Mouse (Mus musculus) regulatory T cell (primary cell): ENCODE measurements around the gene Slc35c2.

Source experiments
- in situ Hi-C: fragments of 300-600 bp; cut with MboI, MseI; formaldehyde crosslinking; loops from one replicate; pipeline ENCODE4 v1.15.1; 2025; ENCODE audit warnings: high pct_unique_total_duplicates

Gene Slc35c2

DNA sequence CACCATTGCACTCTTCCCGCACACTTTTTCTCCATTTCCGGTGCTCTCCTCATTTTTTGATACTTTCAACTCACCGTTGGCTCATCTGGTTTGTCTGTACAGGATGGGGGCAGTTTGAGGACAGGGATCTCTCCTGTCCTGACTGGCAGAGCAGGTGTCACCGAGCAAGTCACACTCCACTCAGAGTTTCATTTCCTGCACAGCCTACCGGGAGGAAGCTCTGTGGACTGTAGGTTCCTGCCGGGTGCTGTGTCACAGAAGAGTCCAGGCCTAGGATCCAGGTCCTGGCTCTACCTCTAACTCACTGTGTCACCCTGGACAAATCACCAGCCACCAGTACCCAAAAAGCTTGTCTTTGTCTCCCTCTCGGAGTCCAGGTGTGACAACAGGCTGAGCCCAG is 45.9 kb downstream of the Slc35c2 start:
- in situ Hi-C loops = no loop called here

DNA sequence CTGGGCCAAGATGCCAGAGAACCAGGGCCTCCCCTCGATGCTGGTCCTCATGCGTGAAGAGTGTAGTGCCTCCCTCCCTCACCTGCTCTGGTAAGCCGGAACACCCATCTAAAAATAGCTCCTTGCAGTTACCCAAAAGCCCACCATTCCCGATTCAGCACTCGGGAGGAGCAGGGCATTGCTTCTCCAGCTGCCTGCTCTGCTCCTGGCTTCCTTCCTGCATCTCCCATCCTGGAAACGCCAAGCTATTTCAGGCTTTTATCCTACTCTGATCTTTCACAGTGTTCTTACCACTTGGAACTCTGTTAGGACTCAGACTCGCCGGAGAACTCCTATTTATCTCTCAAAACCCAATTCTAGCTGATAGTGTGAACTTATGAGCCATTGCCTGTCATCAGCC is 47.3 kb downstream of the Slc35c2 start:
- in situ Hi-C loops = no loop called here

DNA sequence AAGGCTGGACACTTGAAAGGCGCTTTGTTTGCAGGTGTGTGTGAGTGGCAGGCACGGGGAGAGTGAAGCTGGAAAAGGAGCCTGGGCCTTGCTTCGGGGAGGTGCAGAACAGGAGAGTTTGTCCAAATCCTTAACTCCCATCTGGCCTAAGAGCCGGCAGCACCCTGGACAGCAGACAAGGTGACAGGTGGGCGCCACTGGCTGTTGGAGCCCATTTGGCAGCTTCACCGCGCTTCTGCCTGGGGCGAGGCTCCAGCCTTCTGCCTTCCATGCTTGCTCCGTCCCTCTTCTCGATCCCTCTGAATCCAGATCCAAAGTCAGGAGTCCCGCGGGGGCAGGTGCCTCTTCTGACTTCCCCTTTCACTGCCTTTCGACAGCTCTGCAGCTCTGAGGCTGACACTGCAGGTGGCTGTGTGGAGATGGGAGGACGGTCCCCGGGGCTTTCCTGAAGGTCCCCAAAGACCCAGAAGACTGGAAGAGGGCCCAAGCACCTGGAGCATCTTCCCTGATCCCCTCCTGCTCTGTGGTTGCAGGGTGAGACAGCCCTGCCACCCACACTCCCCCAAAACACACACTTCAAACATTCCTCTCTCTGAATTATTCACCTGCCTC is 48.0 kb downstream of the Slc35c2 start:
- in situ Hi-C loops = no loop called here

DNA sequence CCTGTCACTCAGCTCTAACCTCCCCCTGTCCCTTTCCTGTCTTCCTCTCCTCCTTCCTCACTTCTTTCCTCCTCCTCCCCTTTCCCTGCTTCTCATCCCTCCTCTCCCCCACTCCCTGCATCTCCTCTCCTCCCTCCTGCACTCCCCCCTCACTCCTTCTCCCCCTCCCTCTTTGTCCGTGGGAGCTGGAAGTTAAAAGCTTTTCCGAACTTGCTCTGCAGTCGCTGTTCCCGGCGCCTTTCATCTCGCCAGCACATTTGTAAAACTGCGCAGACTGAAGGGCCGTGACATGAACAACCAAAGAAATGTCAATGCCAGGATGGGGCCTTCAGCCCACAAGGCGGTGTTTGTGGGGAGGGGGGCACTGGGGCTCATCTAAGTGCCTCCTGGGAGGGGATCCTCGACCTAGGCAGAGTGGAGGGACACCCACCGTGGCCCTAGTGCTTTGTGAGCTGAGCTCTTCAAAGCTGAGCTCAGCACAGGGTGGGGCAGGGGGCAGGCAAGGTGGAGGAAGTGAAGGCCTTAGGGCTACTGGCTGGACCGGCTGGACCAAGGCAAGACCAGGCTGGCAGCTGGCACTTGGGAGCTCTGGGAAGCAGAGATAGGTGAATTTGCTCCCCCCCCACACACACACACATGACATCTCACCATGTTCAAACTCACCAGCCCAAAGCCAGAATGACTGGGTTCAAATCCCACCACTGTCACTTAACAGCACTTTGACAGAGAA is 49.1 kb downstream of the Slc35c2 start:
- in situ Hi-C loops = no loop called here

GRCm38 (mm10) chr2:165234613-165235291 is 52.9 kb downstream of the Slc35c2 start, which contains the start of gene Cdh22:
Cdh22 (minus strand) TSS chr2:165234853.
- in situ Hi-C loops = no loop called here

DNA sequence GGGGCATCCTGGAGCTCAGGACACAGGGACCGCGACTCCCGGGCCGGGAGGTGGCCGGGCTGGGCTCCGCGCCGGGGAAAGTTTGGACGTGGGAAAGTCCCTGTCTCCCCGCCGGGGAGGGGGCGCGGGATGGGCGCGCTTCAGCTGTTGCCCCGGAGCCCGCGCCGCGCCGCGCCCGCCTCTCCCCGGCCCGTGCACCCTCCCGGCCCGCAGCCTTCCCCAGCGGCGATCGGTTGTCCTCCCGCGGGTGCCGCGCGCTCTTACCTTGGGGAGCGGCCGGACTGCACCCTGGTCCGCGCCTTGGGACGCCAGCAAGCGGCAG is 53.4 kb downstream of the Slc35c2 start:
- in situ Hi-C loops = no loop called here

GRCm38 (mm10) chr2:165233491-165234290 is 54.0 kb downstream of the Slc35c2 start:
- in situ Hi-C loops = no loop called here

- in situ Hi-C loops = no loop called here
Observed at GRCm38 (mm10) chr2:165229050-165229449, 58.6 kb downstream of the Slc35c2 start.
